Mouse (Mus musculus) central nervous system, embryonic 14 days (tissue): Measurements from ENCODE around the gene Zfp37. TPM values are rescaled to one million over a fixed set of nuclear protein-coding genes. Genes with fewer than 3 reads are reported as not detected.

Source experiments
- polyA plus RNA-seq: library from polyadenylated mRNA; depleted of rRNA; stranded (reverse); fragments of >200 nt; gene quantifications from 2 replicates; pipeline ENCODE4 v1.2.3, GENCODE M21; 2012; rRNA removed

The Zfp37 gene
- 14.6 and 14.7 TPM in 2 replicates for polyA plus RNA-seq

GRCm38 (mm10) chr4:62230769-62231168 lies at the start of gene Zfp37:
Zfp37 (minus strand) TSS chr4:62231047.

DNA sequence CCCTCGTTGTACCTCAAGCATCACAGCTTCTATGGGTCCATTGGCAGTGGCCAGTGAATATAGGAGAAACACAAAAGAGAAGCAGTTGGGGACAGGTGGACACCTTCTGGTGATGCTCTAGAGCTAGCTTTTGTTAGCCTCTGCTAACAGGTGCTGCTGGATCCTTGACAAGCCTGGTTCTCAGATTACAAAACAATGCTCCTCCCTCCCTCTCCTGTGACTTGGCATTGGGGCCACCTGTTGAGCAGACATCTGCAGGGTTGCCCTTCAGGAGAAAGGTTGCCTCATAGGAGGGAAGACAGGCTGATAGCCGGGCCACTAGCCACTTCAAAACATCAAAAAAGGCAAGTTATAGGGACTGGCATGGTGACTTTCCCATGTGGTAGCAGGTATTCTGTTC lies 31.4 kb upstream of the Zfp37 start, which contains the start of gene Slc31a2:
Gene Slc31a2, plus strand, starts transcription at position 287 of the 400 bp plus-strand sequence.

DNA sequence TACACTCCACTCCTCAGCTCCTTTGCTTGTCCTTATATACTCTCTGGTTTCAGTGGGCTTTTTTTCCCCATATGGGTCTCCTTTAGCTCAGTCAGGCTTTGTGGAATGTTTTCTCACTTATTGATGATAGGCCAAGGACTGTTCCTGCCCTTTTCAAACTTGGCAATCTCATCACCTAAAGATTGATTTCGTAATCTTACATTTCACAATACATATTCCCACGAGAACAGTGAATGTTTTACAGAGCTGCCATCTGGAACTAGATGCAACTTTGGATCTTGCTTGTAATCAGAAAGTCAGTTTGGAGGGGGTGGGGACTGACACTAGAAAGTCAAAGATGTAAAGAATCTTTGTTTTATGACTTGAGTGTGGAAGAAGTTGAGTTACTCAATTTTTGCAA lies 80.0 kb downstream of the Zfp37 start, which contains the start of gene Mup21:
Gene Mup21, minus strand, starts transcription at position 53 of the 400 bp plus-strand sequence.

Other genes with a start within 250 kb of the Zfp37 start
- gene Mup20, start 176.9 kb downstream of the Zfp37 start, polyA plus RNA-seq, result not detected in 2 replicates
- gene Mup3, start 143.7 kb downstream of the Zfp37 start, polyA plus RNA-seq, result not detected in 2 replicates
- not detected in 2 replicates for gene Mup21, start 80.2 kb downstream of the Zfp37 start, polyA plus RNA-seq
- gene Slc31a2, start 31.5 kb upstream of the Zfp37 start, polyA plus RNA-seq, result 11.3 and 12.6 TPM in 2 replicates
- gene Fkbp15, start 129.5 kb upstream of the Zfp37 start, polyA plus RNA-seq, result 22.2 and 23.2 TPM in 2 replicates
- 28.3 and 30.0 TPM in 2 replicates for gene Slc31a1, start 129.7 kb upstream of the Zfp37 start, polyA plus RNA-seq
- gene Cdc26, start 177.6 kb upstream of the Zfp37 start, polyA plus RNA-seq, result 104 and 108 TPM in 2 replicates
- 24.2 and 25.2 TPM in 2 replicates for gene Prpf4, start 177.8 kb upstream of the Zfp37 start, polyA plus RNA-seq
- gene Rnf183, start 204.2 kb upstream of the Zfp37 start, polyA plus RNA-seq, result 0.84 and 0.88 TPM in 2 replicates
- 7.2 and 7.9 TPM in 2 replicates for gene Wdr31, start 239.8 kb upstream of the Zfp37 start, polyA plus RNA-seq
- gene Bspry, start 249.0 kb upstream of the Zfp37 start, polyA plus RNA-seq, result 0.39 and 1.6 TPM in 2 replicates